Mouse (Mus musculus) cerebellum, adult 11 months (tissue): ENCODE data around the gene Thra.

Experiments used
- DNase-seq: peaks from one replicate; pipeline ENCODE4 v3.0.0; 2022

The Thra gene

GRCm38 (mm10) chr11:98808417-98808816 lies 68.0 kb downstream of the Thra start:
- no peak for DNase-seq

GRCm38 (mm10) chr11:98809457-98810290 lies 69.2 kb downstream of the Thra start:
- peak; percentile 99 for DNase-seq

GRCm38 (mm10) chr11:98810686-98811085 lies 70.2 kb downstream of the Thra start:
- DNase-seq, result no peak

- DNase-seq, result no peak
These were observed 76.3 kb downstream of the Thra start for GRCm38 (mm10) chr11:98816706-98817239.
